Mouse (Mus musculus): ENCODE results near the gene A930033H14Rik. TPM values are rescaled to one million over a fixed set of nuclear protein-coding genes. Genes with fewer than 3 reads are reported as not detected.

The A930033H14Rik gene
- total RNA-seq (2021) = 1 to 10 TPM; 2.0 to 2.1 TPM
- long read RNA-seq, experiment 1, partial matches to known transcripts = 0 of 1 reads
- long read RNA-seq, experiment 1, other reads (novel, unspliced or antisense) = 1 of 1 reads
- long read RNA-seq, experiment 2 = 0 reads

DNA sequence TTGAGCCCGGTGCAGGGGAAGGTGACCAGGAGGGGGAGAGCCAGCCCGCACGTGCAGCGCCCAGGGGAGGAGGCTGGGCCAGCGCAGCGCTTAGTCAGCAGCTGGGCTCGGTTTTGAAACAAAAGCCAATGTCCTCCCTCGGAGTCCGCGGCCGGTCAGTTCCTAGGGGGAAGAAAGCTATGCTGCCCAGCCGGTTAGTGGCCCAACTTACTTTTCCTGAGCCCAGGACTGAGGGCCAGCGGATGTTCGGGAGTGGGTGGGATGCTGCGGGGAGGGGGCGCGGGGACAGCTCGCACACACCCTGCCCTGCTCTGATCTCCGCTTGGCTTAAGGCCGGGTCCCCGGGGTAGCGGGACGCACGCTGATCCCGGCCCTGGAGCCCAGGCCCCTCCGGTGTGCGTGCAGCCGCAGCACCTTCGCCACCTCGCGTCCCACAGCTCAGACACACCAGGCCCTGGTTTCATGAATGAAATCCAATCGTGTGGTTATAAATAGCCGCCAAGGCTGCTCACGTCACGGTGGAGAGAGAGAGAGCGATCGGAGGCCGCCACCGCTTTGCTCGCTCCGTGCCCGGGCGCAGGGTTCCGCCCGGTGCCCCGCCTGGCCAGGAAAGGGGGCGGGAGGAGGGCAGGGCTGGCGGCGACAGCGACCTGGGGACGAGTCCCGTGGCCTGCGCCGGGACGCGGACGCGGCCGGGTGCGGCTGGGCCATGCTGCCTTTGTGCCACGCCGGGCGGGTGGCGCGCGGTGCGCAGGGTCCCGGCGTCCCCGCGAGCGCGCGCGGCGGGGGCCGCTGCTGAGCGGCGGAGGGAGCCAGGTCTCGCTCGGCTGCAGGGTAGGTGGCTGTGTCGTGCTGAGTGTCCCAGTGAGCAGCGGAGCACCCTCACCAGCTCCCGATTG lies at the start of gene A930033H14Rik:
Gene A930033H14Rik, minus strand, starts transcription at position 557 of the 899 bp plus-strand sequence.
- peak; percentile 81 to 87 for DNase-seq (ENCODE audit: low spot score in 2 of 2)

DNA sequence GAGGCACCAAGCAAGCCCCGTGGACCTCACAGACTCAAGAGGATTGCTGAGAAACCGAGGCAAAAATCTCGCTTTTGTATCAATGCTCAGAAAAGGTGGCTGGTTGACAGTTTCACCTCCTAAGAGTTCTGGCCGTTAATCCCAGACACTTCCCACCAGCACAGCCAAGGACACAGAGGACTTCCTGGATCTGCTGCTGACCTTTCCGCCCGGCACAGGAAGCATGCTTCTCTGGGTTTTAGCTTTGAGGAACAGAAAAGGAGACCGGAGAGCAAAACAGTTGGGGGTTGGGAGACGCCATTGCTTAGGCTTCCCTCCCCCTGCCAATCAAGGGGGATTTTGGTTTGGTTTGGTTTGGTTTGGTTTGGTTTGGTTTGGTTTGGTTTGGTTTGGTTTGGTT lies 47.0 kb upstream of the A930033H14Rik start:
- DNase-seq (ENCODE audit: low spot score in 2 of 2) = no peak

DNA sequence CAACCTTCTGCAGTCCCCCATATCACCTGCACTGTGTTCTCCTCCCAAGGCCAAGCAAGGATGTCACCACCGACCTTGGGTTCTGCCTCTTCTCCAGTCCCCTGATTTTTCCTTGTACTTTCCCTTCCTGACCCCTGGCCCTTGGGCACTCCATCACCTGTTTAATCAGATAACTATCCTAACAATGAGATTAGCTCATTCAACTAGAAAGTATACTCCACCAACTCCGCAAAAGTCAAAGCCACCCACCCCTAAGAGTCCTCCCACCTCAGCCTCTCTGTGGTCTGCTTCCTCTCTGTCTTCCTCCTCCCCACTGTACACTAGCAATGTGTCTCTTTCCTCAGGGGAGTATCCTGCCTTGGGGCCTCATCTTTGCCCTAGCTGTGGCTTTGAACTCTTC lies 46.3 kb upstream of the A930033H14Rik start:
- no peak for DNase-seq (ENCODE audit: low spot score in 2 of 2)

DNA sequence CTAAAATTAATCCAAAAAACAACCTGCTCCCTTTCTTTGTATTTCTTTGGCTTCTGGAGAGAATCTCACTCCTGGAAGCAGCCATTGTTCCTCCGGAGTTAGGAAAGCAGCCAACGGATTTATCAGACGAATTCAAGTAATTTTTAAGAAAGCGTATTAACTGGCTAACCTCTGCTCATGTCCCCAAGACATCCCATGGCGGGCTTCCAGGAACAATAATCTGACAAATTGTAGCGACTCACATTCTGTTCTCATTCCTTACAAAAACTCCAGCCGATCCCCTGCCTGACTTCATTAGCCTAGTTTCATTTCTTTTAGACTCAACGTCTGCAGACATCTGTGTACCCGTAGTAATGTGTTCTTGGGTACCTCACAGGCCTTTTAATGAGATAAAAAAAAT lies 45.7 kb upstream of the A930033H14Rik start:
- no peak for DNase-seq (ENCODE audit: low spot score in 2 of 2)

DNA sequence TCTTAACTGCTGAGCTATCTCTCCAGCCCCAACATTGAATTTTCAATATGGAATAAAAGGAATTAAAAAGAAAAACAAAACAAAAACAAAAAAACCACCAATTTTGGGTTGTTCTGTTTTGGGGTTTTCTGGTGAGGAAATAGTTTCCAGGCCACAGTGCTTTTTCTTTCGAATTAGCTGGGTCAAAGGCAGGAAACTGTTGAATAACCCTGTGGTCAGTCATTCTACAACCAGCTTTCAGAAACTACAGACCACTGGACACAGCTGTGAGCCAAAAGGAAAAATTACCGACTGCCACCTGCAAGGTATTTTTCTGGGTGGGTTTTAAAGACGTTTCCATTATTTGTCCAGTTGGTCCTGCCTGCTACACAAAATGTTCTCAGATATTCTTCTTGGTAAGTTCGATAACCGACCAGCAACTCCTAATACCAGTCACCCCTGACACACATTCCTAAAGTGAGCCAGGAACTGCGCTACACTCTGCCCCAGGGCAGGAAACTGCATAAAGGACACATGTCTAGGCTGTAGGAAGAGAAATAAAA lies 44.8 kb upstream of the A930033H14Rik start:
- DNase-seq (ENCODE audit: low spot score in 2 of 2) = no peak

DNA sequence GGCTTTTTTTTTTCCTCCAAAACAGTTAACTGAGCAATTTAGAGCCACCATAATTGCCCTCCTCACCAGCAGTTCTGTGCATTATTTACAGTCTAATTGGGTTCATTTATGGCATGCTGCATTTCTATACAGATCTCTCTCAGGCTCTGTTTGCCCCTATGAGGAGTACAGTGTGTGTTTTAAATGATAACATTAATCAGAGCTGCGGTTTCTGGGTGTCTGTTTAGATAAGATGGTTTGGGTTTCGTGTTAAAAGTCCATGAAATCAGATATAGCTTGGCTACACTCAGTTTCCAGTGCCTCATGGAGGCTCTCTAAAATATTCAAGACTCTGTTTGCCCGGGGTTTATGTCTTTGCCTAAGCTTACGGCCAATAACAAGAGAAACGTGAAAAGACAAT lies 42.7 kb upstream of the A930033H14Rik start:
- DNase-seq (ENCODE audit: low spot score in 2 of 2) = no peak

DNA sequence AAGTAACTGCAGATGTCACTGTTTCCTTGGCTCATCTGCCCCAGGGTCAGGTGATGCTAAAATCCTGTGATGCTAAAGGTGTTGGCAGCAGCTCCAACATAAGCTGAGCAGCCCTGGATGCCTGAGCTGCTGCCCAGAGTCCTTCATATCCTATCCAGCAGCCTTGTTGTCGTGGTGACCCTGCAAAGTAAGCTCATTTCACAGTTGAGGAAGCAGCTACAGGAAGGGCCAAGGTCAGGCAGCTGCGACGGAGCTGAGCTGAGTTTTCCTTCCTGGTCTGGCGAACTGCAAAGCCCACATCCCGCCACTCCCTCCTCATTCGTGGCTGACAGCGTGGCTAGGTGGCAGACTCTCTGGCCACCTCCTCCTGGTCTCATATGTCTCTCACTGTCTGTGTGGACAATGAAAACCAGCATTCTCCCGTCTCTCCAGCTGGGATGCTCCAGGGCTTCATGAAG lies 41.5 kb upstream of the A930033H14Rik start:
- peak; percentile 10 to 39 for DNase-seq (ENCODE audit: low spot score in 2 of 2)

DNA sequence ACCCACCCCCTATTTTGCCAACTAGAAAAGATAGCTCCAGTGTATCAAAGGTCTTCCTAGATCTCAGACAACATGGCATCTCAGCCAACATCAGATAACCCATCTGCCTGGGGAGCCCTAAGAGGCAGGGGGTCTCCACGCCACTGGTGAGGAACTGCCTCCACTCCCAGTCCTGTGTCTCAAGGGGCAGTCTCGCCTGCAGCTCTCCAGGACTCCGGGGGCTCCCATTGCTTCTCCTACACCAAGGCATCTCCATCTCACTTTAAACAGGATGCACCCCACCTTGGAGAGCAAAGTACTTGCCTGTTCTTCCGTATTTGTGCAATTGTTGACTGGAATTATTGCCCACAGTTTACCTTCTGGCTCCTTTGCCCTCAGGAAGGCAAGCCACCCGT lies 40.8 kb upstream of the A930033H14Rik start:
- DNase-seq (ENCODE audit: low spot score in 2 of 2) = no peak

DNA sequence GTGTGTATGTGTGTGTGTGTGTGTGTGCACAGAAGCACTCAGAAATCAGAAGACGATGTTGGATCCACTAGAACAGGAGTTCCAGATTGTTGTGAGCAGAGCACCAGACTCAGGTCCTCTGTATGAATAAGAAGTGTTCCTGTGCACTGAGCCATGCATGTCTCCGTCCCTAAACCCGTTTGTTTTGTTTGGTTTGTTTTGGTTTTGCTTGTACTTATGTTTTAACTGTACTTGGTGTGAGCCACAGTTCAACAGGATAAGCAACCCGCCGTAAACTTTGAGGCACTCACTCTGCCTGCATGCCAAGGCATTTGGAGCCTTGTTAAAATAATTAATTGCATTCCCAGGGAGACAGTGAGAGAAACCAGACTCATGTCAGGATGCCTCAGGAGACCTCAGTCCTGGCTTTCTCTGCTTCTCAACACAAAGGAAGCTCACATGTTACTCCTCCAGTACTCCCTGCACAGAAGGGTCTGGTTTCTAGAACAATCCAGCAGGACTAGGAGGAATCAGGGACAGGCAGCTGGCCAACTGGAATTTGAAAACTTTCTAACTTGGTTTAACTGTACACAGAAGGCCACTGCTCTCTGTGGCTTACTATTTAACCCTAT lies 40.3 kb upstream of the A930033H14Rik start:
- no peak for DNase-seq (ENCODE audit: low spot score in 2 of 2)

DNA sequence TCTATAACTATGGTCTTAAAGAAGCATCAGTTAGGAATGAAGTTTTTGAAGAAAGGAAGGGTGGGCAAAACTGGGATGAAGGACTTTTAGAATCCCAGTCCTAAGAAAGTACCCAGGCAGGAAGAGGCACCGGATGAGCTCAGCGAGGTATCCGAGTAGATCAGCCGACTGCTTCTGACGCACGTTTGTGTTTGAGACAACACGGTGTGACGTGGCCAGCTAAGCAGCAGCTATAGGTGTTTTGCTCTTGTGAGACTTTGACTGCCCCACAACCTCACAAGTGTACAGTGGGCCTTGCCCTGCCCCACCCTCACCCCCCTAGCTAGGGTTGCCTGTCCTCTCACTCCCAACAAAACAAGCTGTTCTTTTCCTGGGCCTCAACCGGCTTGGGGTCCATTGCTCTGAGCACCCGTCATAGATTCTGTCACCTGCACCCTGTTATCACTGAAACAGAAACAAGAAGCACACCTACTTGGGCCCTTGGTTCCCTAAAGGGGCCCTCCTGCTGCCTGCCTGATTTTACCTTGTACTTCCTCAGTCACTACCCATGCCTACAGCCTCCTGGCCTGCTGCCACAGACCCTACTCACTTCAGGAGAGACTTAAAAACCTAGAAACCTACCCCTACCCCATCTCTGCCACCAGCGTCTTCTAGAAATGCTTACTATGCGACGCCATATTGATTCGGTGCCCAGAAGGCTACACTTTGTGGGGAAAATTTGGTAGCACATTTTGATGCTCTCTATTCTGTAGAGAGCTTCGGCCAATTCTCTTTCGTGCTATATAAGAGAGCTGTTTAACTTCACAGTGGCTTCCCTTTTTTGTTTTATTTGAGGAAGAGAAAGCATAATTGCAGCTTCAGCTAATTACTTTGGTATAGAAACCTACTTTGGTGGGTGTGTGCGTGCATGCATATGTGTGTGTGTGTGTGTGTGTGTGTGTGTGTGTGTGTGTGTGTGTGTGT lies 39.5 kb upstream of the A930033H14Rik start:
- no peak for DNase-seq (ENCODE audit: low spot score in 2 of 2)

DNA sequence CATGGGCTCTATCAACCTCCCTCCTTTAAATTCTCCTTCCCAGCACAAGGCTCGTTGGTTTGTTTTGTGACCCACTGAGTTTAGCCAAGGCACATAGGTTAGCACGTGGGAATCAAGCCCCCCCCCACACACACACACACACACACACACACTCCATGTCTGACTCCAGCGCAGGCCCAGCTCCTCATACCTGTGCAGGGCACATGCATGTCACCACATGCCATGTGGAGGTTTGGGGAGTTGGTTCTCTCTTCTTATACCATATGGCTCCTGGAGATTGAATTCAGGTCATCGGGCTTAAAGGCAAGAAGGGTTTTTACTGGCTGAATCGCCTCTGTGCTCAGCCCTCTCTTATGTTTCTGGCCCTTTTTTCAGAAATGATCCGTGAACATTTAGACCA lies 38.4 kb upstream of the A930033H14Rik start:
- DNase-seq (ENCODE audit: low spot score in 2 of 2) = no peak

DNA sequence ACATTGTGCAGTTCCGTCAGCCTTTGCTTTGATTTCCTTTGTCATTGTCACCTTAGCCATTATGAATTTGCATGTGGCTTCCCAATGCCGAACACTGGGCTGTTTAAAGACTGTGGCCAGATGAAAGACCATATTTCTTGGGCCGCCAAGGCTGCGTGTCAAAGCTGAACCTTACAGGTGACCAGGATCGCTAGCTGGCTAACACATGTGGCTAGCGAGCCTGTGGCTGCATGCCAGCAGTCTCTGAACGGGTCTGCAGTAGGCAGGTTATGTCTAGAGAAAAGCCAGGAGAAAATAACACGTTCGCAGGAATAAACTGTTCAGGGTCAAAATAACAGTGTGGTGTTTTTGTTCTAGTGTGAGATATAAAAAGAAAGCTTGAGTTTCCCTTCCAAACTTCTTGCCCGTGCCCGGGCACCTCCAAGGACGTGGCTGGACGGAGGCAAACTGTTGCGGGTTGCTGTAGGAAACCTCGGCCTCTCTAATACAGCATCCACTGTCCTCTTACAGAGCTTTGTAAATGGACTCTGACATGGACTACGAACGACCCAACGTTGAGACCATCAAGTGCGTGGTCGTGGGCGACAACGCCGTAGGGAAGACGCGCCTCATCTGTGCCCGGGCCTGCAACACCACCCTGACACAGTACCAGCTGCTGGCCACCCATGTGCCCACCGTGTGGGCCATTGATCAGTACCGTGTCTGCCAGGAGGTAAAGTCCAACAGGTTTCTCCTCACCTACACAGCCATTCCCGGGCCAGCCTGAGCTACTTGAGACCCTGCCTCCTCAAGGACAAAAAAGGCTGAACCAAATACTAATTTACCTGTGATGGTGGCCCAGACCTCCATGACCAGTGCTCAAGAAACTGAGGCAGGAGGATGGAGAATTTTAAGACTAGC lies 35.6 kb upstream of the A930033H14Rik start:
- no peak for DNase-seq (ENCODE audit: low spot score in 2 of 2)

DNA sequence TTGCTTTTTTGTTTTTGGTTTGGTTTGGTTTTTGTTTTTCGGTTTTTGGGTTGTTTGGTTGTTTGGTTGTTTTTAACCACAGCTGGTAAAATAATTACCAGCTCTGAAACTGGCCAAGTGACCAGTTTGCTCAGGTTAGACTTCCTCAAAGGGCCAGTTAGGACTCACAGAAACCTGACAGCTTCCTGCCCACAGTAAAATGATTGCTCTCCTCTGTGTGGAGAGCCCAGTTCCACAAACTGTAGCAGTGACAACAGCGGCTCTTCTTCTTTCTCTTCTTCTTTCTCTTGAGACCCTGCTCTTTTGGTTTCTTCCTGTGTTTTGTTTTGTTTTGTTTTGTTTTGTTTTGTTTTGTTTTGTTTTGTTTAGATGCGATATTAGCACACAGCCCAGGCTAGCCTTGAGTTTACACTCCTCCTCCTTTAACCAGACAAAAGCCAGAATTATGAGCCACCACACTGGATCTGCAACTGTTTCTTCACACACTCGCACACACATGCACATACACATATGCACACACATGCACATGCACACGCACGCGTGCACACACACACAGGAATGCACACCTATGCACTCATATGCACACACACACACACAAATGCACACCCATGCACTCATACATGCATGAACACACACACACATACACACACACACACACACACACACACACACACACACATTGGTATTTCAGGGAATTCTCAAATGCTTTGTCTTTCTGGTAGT lies 34.6 kb upstream of the A930033H14Rik start:
- DNase-seq (ENCODE audit: low spot score in 2 of 2) = no peak

DNA sequence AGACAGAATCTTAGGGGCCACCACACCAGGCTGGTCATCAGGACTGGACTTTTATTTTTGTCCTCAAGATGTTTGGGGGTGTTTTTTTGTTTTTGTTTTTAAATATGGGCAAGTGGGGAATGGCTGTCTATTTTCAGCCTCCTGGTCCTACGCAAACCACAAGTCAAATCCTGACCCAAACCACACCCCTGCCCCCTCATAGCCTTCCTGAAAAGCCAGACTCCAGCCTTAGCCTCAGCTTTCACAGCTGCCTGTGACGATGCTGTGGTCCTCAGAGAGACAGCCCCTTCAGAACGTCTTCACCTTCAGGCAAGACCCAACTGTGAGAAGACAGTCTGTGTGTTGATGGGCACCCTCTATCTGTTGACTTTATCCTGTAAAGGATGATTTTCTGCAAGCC lies 33.9 kb upstream of the A930033H14Rik start:
- DNase-seq (ENCODE audit: low spot score in 2 of 2) = no peak

DNA sequence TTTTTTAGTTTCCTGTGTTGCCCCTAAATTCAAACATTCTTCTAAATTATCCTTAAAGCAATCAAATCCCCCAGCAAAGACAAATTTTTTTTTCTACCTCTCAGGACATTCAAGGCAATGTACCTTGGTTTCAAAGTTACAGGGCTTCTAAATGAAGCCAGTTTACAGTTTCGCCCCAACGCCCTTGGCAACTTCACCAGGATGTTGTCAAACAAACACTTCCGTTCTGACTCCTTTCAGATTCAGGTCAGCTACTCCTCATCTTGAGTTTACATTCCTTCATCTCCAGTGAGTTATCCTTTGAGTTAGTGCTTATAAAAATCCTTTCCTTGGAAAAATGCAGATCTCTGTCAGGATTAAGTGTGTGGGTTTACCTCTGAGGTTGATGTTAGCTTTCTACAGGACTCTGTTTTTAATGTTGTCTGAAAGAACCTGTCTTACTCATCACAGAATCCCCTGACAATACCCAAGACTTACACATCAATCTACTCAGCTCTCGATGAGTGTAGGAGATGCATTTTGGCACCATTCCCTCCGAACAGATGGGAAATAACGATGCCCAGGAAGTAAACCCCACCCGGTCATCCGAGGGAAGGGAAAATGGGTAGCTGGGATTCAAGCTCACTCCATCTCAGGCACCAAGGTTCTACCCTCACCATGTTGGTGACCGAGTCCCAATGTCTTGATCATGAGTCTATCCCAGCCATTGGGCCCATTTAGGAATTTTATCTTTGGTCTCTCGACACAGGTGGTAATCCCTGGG lies 33.2 kb upstream of the A930033H14Rik start:
- DNase-seq (ENCODE audit: low spot score in 2 of 2) = no peak

DNA sequence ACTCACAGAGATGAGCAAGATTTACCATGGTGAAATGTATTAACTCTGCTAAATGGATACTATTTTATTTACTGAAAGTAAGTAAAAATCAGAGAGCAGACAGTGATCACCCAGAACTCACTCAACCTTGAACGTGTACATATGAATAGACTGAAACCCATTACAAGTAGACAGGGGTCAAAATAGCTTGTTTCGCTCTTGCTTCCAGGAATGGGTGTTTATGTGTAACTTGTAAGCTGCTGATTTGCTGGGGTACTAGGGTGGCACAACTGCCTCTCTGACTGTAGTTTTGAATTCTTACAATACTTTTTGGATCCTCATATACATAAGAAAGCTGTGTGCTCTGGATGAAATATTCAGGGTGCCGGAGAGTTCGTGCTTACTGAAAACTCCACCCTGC lies 32.3 kb upstream of the A930033H14Rik start:
- DNase-seq (ENCODE audit: low spot score in 2 of 2) = no peak

DNA sequence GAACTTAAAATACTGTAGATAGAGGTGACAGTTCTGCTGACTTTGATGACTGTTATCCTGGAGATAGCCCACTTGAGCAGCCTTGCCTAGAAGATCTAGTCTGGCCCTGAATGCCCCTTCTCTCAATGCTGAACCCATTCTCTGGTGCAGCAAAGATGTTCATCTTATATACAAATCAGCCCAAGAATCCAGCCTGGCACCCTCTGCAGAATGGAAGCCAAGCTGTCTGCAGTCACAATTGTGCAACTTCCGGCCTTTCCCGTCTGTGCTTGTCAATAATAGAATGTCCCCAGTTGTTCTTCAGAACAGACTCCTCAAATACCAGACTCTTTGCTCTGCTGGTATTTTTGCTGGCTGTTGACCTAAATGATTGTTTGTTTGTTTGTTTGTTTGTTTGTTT lies 27.6 kb upstream of the A930033H14Rik start:
- no peak for DNase-seq (ENCODE audit: low spot score in 2 of 2)

DNA sequence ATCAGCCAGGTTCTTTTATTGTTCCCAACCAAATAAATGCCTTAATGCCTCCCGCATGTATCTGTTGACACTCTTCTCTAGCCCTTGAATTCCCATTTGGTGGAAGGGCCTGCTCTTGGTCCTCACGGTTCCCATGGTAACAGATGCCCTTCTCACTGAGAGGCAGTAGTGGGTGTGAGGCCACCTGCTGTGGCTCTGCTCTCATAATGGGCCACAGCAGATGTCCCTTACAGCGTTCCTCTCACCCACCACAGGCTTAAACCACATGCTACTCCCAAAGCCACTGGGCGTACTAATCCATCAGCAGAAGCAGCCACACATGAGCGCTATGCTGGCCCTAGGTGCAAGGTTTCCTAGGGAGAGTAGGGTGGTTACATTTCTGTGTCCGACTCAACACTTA lies 25.4 kb upstream of the A930033H14Rik start:
- DNase-seq (ENCODE audit: low spot score in 2 of 2) = no peak

All from adrenal gland, adult 18-20 months (tissue).